Mouse (Mus musculus) limb, embryonic 10.5 days (tissue): ENCODE data around the gene Atxn7l3. TPM values are rescaled to one million over a fixed set of nuclear protein-coding genes. Genes with fewer than 3 reads are reported as not detected.
"Not testable (repeated sequence)": the region's sequence is repeated elsewhere in the genome, so short reads cannot be mapped to it uniquely, and the experiment has no call there.

Experiments
- DNase-seq: peaks from one replicate; pipeline ENCODE4 v3.0.0-alpha.2; 2017; ENCODE audit warnings: low spot score
- H3K27ac ChIP-seq: fragments of 300-500 bp; sonication (generic); 2 replicates; pipeline ENCODE4 v1.5.1; 2016; ENCODE audit warnings: mild to moderate bottlenecking
- H3K27me3 ChIP-seq: fragments of 300-500 bp; sonication (generic); 2 replicates; pipeline ENCODE4 v1.6.1; 2016; ENCODE audit warnings: low read depth, mild to moderate bottlenecking; ENCODE audit not compliant: poor library complexity, severe bottlenecking
- H3K36me3 ChIP-seq: fragments of 300-500 bp; sonication (generic); 2 replicates; pipeline ENCODE4 v1.6.1; 2016; ENCODE audit warnings: mild to moderate bottlenecking, moderate library complexity
- H3K4me1 ChIP-seq: fragments of 300-500 bp; sonication (generic); 2 replicates; pipeline ENCODE4 v1.6.1; 2016
- H3K4me3 ChIP-seq: fragments of 300-500 bp; sonication (generic); 2 replicates; pipeline ENCODE4 v1.5.1; 2016; ENCODE audit warnings: mild to moderate bottlenecking, moderate library complexity
- H3K9me3 ChIP-seq: fragments of 300-500 bp; sonication (generic); replicated peaks from 2 replicates; pipeline ENCODE4 v1.6.1; 2016; ENCODE audit warnings: mild to moderate bottlenecking
- WGBS: fragments of 180-500 bp; shearing (Covaris S2); methylation state at CpG from one replicate; pipeline ENCODE4 v1.1.7; 2016; 5-methylcytosine and 5-hydroxymethylcytosine counted together
- polyA plus RNA-seq: library from polyadenylated mRNA; unstranded; fragments of >200 nt; fragmentation: Nextera tagmentation; extraction: Ambion mirVana; gene quantifications from 2 replicates; pipeline ENCODE4 v1.2.1, GENCODE M21; 2016

The Atxn7l3 gene
- polyA plus RNA-seq, 1 experiment from 2014 or later = 20.1 TPM

DNA sequence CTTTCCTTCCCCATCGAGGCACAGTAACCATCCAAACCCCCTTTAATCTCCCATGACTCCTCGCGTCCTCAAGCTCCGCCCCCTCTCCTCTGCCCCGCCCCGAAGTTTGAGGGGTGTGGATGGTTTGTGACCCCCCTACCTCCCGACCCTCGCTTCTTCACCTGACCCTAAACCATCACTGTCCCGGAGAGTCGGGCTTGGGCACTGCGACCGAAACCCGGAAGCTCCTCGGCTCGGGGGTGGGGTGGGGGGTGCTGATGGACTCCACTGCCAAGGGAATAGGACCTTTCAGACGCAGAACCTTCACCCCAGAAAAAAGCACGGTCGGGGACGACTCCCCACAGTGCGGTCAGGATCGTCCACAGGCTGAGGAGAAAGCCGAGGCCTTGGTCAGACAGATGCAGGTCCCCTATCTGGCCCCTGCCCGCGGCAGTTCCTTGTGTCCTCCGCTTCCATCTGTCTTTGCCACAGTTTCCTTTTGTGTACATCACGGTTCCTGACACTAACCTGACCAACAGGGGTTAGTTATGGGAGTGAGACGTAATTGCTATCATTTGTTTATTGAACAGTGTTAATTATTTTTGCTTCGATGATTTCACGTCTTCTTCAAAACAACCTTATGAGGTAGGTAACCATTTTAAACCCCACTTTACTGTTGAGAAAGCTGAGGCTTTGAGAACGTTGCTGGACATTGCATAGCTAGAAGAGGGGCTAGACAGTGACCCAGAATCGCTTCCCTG is 11.2 kb downstream of the Atxn7l3 start:
- peaks cover 17% of the 10 kb centered on the region for H3K4me1 ChIP-seq
- 6% methylated on average over 31 of the region's 31 CpGs for WGBS
- H3K27me3 ChIP-seq = no peaks in the 10 kb centered on the region
- DNase-seq = no peak
- peaks cover 37% of the 10 kb centered on the region for H3K36me3 ChIP-seq
- no peaks in the 10 kb centered on the region for H3K9me3 ChIP-seq
- peak overlapping the region; percentile 87 for H3K27ac ChIP-seq
- H3K4me3 ChIP-seq = peak overlapping the region; percentile 91

DNA sequence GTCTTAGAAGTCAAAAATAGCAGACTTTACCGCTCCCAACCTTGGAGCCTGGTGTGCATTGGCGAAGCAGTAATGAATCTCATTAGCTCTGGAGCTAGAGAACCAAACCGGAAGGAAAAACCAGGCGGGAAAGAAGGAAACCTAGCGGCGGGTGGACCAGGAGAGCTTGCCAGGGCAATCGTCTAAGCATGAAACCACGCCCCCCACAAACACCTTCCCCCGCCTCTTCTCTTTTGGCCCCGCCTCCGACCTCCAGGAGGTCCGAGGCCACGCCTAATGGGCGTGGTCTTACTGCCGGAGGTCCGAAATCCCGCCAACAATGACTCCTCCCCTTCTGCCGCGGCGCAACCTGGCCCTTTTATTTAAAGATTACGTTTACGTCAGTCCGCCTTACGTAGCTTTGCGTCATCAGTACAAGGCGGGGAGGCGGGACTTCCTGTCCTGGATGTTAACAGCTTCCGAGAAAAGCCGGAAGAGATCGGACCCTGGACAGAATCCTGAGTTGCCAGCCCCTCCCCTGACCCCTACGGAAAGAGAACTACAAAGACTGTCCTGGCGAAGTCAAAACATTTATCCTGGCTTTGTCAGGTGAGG is 11.8 kb downstream of the Atxn7l3 start, which contains the start of gene Tmub2:
Gene Tmub2 (plus strand): TSS at position 431 of the 594 bp plus-strand sequence.
- H3K27ac ChIP-seq = peak within 1 kb of the TSS; percentile 87
- no peaks in the 10 kb centered on the region for H3K9me3 ChIP-seq
- H3K4me1 ChIP-seq = peaks cover 17% of the 10 kb centered on the region
- peak within 1 kb of the TSS; percentile 91 for H3K4me3 ChIP-seq
- no peaks in the 10 kb centered on the region for H3K27me3 ChIP-seq
- peaks cover 30% of the 10 kb centered on the region for H3K36me3 ChIP-seq
- DNase-seq = peak; percentile 94
- under 1% methylated on average over 32 of the region's 32 CpGs for WGBS

DNA sequence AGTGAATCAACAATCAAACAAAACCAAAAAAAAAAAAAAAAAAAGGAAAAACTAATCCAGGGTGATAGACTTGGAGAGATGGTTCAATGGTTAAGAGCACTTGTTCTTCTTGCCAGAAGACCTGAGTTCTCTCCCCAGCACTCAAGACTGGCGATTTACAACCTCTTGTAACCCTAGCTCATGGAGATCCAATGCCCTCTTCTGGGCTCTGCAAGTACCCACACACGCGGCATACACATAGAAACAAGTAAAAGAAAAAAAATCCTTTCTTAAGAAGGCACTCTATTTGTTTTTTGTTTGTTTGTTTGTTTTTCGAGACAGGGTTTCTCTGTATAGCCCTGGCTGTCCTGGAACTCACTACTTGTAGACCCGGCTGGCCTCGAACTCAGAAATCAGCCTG is 12.5 kb downstream of the Atxn7l3 start:
- Histone ChIP-seq H3K4me3 (peak overlapping the region; percentile 91), H3K9me3 (no peaks in the 10 kb centered on the region), H3K27ac (peak overlapping the region; percentile 87), H3K4me1 (peaks cover 17% of the 10 kb centered on the region), H3K27me3 (no peaks in the 10 kb centered on the region), H3K36me3 (peaks cover 23% of the 10 kb centered on the region)
- no peak for DNase-seq
- WGBS = 88% methylated on average over 6 of the region's 6 CpGs

DNA sequence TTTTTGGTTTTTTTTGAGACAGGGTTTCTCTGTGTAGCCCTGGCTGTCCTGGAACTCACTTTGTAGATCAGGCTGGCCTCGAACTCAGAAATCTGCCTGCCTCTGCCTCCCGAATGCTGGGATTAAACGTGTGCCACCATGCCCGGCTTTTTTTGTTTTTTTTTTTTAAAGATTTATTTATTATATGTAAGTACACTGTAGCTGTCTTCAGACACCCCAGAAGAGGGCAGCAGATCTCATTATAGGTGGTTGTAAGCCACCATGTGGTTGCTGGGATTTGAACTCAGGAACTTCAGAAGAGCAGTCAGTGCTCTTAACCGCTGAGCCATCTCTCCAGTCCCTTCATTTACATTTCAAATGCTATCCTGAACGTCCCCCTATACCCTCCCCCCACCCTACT is 16.2 kb downstream of the Atxn7l3 start:
- Histone ChIP-seq H3K27me3 (peaks cover 12% of the 10 kb centered on the region), H3K4me1 (peaks cover 30% of the 10 kb centered on the region)
- not testable (repeated sequence) for H3K4me3 ChIP-seq, H3K27ac ChIP-seq, H3K36me3 ChIP-seq, H3K9me3 ChIP-seq, DNase-seq
- WGBS = 78% methylated on average over 6 of the region's 6 CpGs

DNA sequence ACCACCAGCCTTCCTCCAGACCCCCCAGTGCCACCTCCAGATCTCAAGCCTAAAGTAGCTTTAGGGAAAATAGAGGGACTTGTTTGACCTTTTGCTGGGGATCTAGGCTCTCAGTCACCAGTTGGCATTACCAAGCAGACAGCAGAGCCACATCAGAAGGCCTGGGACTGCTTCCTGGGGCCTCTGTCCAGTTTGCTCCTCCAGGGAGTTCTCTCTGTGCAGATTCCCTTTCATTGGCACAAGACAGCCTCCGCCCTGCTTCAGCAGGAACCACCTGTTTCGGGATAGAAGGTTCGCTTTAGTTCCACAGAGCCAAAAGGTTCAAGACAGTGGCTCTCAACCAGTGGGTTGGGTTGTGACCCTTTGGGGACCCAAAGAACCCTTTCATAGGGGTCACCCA is 16.8 kb downstream of the Atxn7l3 start:
- H3K27ac ChIP-seq = no peak overlapping the region
- H3K4me3 ChIP-seq = no peak overlapping the region
- DNase-seq = no peak
- H3K9me3 ChIP-seq = no peaks in the 10 kb centered on the region
- no peaks in the 10 kb centered on the region for H3K36me3 ChIP-seq
- 93% methylated on average over 3 of the region's 3 CpGs for WGBS
- H3K4me1 ChIP-seq = peaks cover 27% of the 10 kb centered on the region
- H3K27me3 ChIP-seq = peaks cover 15% of the 10 kb centered on the region

DNA sequence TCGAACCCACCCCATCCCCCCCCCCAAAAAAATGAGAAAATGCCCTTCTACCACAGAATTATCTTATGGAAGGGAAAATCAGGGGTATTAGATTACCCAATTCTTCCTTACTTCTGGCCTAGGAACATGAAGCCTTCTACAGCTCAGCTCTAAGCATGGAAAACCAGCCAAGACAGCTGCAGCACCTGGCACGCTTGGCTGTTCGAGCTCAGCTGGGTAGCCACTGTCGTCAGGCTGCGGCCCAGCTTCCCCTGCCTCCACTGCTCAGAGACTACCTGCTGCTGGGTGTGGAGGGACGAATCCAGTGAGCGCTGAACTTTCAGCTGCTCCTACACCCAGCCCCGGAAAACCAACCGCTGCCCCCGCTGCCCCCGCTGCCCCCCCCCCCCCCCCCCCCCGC is 18.7 kb downstream of the Atxn7l3 start:
- Histone ChIP-seq H3K27ac (no peak overlapping the region), H3K9me3 (no peaks in the 10 kb centered on the region), H3K27me3 (peaks cover 15% of the 10 kb centered on the region), H3K4me1 (peaks cover 27% of the 10 kb centered on the region), H3K36me3 (no peaks in the 10 kb centered on the region), H3K4me3 (no peak overlapping the region)
- 59% methylated on average over 11 of the region's 12 CpGs for WGBS
- no peak for DNase-seq

DNA sequence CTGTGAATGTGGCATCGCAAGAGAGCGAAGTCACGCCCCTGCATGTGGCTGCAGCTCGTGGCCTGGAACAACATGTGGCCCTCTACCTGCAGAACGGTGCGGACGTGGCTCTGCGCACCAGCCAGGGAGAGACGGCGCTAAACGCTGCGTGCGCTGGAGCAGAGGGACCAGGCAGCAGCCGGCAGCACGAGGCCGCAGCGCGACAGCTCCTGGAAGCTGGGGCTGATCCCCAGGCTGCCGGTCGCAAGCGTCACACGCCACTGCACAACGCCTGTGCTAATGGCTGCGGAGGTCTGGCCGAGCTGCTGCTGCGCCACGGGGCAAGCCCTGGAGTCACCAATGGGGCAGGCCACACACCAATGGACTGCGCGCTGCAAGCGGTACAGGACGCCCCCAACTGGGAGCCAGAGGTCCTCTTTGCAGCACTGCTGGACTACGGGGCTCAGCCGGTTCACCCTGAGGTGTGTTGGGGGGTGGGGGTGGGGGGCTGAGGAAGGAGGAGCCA is 20.0 kb downstream of the Atxn7l3 start:
- H3K4me3 ChIP-seq = peak overlapping the region; percentile 55
- peak overlapping the region; percentile 86 for H3K27ac ChIP-seq
- H3K27me3 ChIP-seq = peaks cover 20% of the 10 kb centered on the region
- no peaks in the 10 kb centered on the region for H3K36me3 ChIP-seq
- DNase-seq = peak; percentile 77
- H3K4me1 ChIP-seq = peaks cover 27% of the 10 kb centered on the region
- H3K9me3 ChIP-seq = no peaks in the 10 kb centered on the region
- WGBS = 2% methylated on average over 33 of the region's 33 CpGs

DNA sequence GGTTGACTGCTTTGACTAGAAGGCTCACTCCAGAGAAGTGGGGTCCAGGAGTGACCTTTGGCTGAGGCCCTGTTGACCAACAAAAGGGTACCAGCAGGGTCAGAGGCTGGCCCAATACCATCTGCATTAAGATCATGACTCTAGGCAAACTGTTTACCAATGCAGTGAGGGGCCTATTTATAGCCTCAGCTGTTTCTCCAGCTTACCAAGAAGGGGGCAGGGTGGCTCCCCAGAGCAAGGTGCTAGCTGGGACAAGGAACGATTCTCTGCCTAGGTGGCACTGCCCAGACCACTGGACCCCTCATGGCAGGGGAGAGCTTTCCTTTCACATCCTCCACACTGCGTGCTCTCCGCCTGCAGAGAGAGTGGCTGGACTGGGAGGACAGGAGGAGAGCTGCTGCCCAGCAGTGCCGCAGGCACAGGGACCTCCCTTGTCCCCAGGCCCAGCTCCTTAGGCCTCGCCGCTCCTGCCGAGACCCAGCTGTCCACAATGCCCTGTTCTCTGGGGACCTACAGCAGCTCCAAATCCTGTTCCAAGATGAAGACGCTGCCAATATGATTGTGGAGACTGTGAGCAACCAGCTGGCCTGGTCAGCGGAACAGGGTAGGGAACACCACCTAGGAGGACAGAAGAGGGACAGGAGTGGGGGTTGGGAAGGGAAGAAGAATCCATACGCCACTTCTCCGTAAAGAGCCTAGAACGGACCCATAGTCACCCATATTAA is 27.7 kb downstream of the Atxn7l3 start, which contains the start of gene Asb16:
Gene Asb16 (plus strand): TSS at position 224 of the 725 bp plus-strand sequence.
- 86% methylated on average over 12 of the region's 12 CpGs for WGBS
- H3K4me3 ChIP-seq = peak within 1 kb of the TSS; percentile 9; the same call in 1 of the 2 replicates
- H3K9me3 ChIP-seq = no peaks in the 10 kb centered on the region
- H3K36me3 ChIP-seq = peaks cover 20% of the 10 kb centered on the region
- peak within 1 kb of the TSS; percentile 54; the same call in 1 of the 2 replicates for H3K27ac ChIP-seq
- peaks cover 17% of the 10 kb centered on the region for H3K4me1 ChIP-seq
- 0 out of 2 replicates have a peak, but pooled peaks cover 5% of the 10 kb centered on the region for H3K27me3 ChIP-seq
- DNase-seq = no peak

DNA sequence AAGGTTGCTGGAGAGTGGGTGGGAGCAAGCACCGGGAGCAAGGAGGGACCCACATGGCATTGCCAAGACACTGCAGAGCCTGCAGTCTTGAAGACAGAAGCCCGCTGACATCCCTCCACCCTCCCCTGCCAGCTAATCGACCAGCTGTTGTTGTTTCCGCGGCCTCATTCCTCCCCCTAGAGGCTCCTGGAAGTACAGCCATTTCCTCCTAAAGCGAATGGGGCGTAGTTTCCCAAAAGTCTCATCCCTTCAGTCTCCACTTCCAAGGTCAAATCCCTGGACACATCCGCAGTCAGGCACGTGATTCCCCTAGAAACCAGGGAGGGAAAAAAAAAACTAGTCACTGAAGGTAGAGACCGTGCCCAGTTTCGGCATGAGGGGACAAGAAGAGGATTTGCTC is 29.0 kb downstream of the Atxn7l3 start:
- no peaks in the 10 kb centered on the region for H3K9me3 ChIP-seq
- H3K4me3 ChIP-seq = peak overlapping the region; percentile 9; the same call in 1 of the 2 replicates
- H3K27me3 ChIP-seq = 0 out of 2 replicates have a peak, but pooled peaks cover 4% of the 10 kb centered on the region
- H3K36me3 ChIP-seq = peaks cover 31% of the 10 kb centered on the region
- H3K27ac ChIP-seq = peak overlapping the region; percentile 54
- H3K4me1 ChIP-seq = peaks cover 17% of the 10 kb centered on the region
- WGBS = 11% methylated on average over 11 of the region's 11 CpGs
- DNase-seq = peak; percentile 79

DNA sequence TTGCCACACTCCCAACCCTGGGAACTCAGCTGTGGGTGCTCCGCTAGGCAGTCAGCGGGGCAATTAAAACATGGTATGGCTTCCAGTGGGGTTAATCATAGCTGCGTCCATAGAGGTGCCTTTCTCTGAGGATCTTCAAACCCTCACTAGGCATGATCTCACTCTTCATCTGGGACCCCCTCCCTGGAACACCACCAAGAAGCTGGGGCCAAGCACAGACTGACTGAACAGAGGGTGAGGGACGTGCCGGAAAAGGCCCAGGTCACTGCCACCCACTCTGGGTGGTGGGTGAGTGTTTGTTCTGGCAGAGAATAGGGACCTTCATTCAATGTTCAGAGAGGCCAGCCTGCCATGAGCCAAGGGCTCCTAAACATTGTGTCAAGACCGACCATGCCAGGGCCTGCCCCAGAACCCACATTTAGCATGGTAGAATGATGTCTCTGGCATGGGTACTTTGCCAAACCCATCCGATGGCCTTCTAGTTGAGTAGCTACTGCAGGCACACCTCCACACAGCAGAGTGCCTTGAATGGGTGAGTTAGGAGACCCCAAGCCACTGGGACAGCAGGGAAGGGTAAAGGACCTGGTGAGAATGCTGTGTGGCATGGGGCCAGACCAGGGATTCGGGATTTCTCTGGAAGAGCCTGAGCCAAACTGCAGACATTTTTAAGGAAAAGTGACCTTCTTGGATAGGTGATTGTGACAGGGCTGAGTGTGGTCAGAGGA is 29.6 kb downstream of the Atxn7l3 start:
- Histone ChIP-seq H3K36me3 (peaks cover 38% of the 10 kb centered on the region), H3K27ac (peak overlapping the region; percentile 54; the same call in 1 of the 2 replicates)
- WGBS = 91% methylated on average over 8 of the region's 8 CpGs

DNA sequence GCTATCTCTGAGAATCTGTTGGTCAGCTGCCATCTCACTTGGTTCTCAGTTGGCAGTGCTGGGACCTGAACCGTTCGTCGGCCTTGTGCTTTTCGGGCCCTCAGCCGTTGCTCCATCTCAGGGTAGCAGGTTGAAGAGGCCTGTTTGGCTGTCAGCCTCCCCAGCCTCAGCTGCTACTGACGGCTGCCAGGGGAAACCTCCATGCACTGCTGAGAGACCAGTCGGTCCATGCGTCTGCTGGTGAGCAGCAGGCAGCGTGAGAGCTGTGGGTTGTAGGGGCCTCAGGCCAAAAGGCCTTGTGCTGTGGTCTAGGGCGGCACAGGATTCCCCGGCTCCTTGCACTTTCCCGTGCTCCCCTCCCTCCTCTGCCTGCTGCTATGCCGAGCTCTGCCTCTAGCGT is 30.6 kb downstream of the Atxn7l3 start:
- Histone ChIP-seq H3K4me3 (no peak overlapping the region), H3K27ac (0 out of 2 replicates have a peak overlapping the region, but pooled peaks have one; percentile 11), H3K36me3 (peaks cover 47% of the 10 kb centered on the region), H3K4me1 (peaks cover 17% of the 10 kb centered on the region), H3K27me3 (no peaks in the 10 kb centered on the region), H3K9me3 (no peaks in the 10 kb centered on the region)
- WGBS = 65% methylated on average over 14 of the region's 14 CpGs
- no peak for DNase-seq

More for the DNA sequence above, 29.6 kb downstream of the Atxn7l3 start:
- DNase-seq = no peak
- H3K9me3 ChIP-seq = no peaks in the 10 kb centered on the region
- peak overlapping the region; percentile 9; the same call in 1 of the 2 replicates for H3K4me3 ChIP-seq
- no peaks in the 10 kb centered on the region for H3K27me3 ChIP-seq
- H3K4me1 ChIP-seq = peaks cover 17% of the 10 kb centered on the region

DNA sequence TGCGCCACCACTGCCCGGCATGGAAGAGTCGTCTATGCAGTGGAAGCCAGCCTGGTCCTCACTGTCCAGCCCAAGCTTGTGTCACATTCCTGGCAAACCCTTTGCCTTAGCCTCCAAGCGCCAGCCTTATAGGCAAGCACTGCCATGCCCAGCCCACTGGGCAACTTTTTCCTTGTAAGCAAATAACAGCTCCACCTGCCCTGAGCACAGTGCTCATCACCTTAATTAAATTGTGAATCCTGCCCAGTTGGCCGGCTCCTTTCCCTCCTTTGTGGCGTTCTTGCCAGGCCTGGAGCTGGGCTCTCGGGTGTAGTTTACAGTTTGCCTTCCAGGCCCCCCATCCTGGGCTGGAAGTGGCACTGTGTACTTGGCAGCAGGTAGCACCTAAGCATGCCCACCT is 33.2 kb downstream of the Atxn7l3 start:
- H3K36me3 ChIP-seq = peaks cover 71% of the 10 kb centered on the region
- no peaks in the 10 kb centered on the region for H3K9me3 ChIP-seq
- no peak overlapping the region for H3K4me3 ChIP-seq
- 89% methylated on average over 7 of the region's 7 CpGs for WGBS
- peaks cover 17% of the 10 kb centered on the region for H3K4me1 ChIP-seq
- DNase-seq = no peak
- H3K27me3 ChIP-seq = no peaks in the 10 kb centered on the region
- no peak overlapping the region for H3K27ac ChIP-seq
